Mouse (Mus musculus): ENCODE measurements around the gene Ms4a12.

GRCm38 (mm10) chr19:11266956-11267355, 34.7 kb upstream of the Ms4a12 start:
- TF ChIP-seq CTCF (IDR thresholded peaks at IDR 0.05; ENCODE audit: control insufficient read depth, insufficient read depth, insufficient read length) (no peak), MAX (IDR thresholded peaks at IDR 0.05) (no peak), MYOD1 (IDR thresholded peaks at IDR 0.05; ENCODE audit: control insufficient read depth, insufficient read length, low read depth) (no peak), FOSL1 (IDR thresholded peaks at IDR 0.05; ENCODE audit: insufficient read depth, low read length, poor library complexity, severe bottlenecking) (no peak), USF1 (IDR thresholded peaks at IDR 0.05; ENCODE audit: low read depth) (no peak)

All from C2C12 (cell line).